Mouse (Mus musculus) forebrain, embryonic 16.5 days (tissue): ENCODE results near the gene Gria1. TPM values are rescaled to one million over a fixed set of nuclear protein-coding genes. Genes with fewer than 3 reads are reported as not detected.

ENCODE experiments used
- ATAC-seq: fragments of 200-750 bp; cut with Nextera tagmentation; 2 replicates; pipeline ENCODE4 v1.8.0; 2017; ENCODE audit warnings: mild to moderate bottlenecking, moderate library complexity
- H3K27ac ChIP-seq: fragments of 300-500 bp; sonication (generic); 2 replicates; pipeline ENCODE4 v1.5.1; 2014; ENCODE audit warnings: low read length, control low read depth
- H3K27me3 ChIP-seq: fragments of 300-500 bp; sonication (generic); replicated peaks from 2 replicates; pipeline ENCODE4 v1.6.1; 2014; ENCODE audit warnings: low read length; ENCODE audit not compliant: control insufficient read depth, insufficient read depth
- H3K36me3 ChIP-seq: fragments of 300-500 bp; sonication (generic); 2 replicates; pipeline ENCODE4 v1.6.1; 2014; ENCODE audit not compliant: control insufficient read depth, insufficient read depth
- H3K4me1 ChIP-seq: fragments of 300-500 bp; sonication (generic); replicated peaks from 2 replicates; pipeline ENCODE4 v1.6.1; 2014; ENCODE audit warnings: low read length; ENCODE audit not compliant: control insufficient read depth, insufficient read depth
- H3K4me2 ChIP-seq: fragments of 300-500 bp; sonication (generic); 2 replicates; pipeline ENCODE4 v1.6.1; 2014; ENCODE audit warnings: mild to moderate bottlenecking, low read length, control low read depth
- H3K4me3 ChIP-seq: fragments of 300-500 bp; sonication (generic); replicated peaks from 2 replicates; pipeline ENCODE4 v1.5.1; 2014; ENCODE audit warnings: mild to moderate bottlenecking, low read length, control low read depth
- H3K9ac ChIP-seq: fragments of 300-500 bp; sonication (generic); replicated peaks from 2 replicates; pipeline ENCODE4 v1.6.1; 2014; ENCODE audit warnings: low read depth, low read length, control low read depth
- H3K9me3 ChIP-seq: fragments of 300-500 bp; sonication (generic); 2 replicates; pipeline ENCODE4 v1.6.1; 2016; ENCODE audit warnings: low read length; ENCODE audit not compliant: control insufficient read depth
- WGBS: fragments of 180-500 bp; shearing (Covaris S2); extraction: QIAGEN DNeasy Blood & Tissue Kit; methylation state at CpG from one replicate; pipeline ENCODE4 v1.1.7; 2014; 5-methylcytosine and 5-hydroxymethylcytosine counted together
- polyA plus RNA-seq: library from polyadenylated mRNA; unstranded; fragments of >200 nt; fragmentation: Nextera tagmentation; extraction: Ambion mirVana; gene quantifications from 2 replicates; pipeline ENCODE4 v1.2.1, GENCODE M21; 2015

The Gria1 gene
- polyA plus RNA-seq, 1 experiment from 2014 or later = 75.1 TPM

DNA sequence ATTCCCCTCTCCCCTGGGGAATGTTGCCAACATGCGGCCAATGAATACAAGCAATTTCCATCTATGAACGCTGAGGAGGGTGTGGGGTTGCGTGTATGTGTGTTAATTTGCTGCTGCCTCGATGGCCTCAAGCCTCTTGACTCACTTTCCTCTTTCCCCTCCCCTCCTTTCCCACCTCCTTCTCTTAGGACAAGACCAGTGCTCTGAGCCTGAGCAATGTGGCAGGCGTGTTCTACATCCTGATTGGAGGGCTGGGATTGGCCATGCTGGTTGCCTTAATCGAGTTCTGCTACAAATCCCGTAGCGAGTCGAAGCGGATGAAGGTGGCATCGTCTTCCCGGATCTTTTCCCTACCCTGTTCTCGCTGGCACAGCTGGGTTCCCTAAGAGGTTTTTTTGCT, 306.3 kb downstream of the Gria1 start:
- ATAC-seq = peak; percentile 31; the same call in 1 of the 2 replicates
- Histone ChIP-seq H3K9ac (no peak overlapping the region), H3K4me3 (no peak overlapping the region), H3K36me3 (no peaks in the 10 kb centered on the region), H3K9me3 (no peaks in the 10 kb centered on the region), H3K27ac (no peak overlapping the region), H3K27me3 (no peaks in the 10 kb centered on the region), H3K4me2 (no peak overlapping the region), H3K4me1 (peaks cover 12% of the 10 kb centered on the region)
- WGBS = 63% methylated on average over 13 of the region's 13 CpGs

DNA sequence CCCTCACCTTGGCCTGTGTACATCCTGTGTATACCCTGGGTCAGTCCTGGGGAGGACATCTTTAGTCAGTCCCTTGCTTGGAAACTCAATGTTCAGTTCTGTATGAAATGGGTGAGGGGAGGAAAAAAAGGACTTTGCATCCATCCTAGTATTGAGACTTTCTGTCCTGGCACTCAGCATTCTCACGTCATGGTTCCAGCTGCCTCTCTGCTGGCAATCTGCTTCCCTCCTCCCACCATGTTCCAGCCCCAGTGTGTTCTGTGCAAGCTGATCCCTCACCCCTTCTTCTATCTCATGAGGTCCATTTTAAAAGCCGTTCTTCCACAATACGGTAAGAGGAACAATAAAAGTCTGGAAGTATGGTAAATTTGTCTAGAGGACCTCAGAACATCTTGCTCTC, 308.2 kb downstream of the Gria1 start:
- Histone ChIP-seq H3K36me3 (no peaks in the 10 kb centered on the region), H3K27ac (no peak overlapping the region), H3K9ac (no peak overlapping the region), H3K27me3 (no peaks in the 10 kb centered on the region), H3K4me1 (peaks cover 12% of the 10 kb centered on the region), H3K4me3 (no peak overlapping the region), H3K4me2 (no peak overlapping the region), H3K9me3 (no peaks in the 10 kb centered on the region)
- ATAC-seq = no peak
- 82% methylated on average over 3 of the region's 3 CpGs for WGBS

DNA sequence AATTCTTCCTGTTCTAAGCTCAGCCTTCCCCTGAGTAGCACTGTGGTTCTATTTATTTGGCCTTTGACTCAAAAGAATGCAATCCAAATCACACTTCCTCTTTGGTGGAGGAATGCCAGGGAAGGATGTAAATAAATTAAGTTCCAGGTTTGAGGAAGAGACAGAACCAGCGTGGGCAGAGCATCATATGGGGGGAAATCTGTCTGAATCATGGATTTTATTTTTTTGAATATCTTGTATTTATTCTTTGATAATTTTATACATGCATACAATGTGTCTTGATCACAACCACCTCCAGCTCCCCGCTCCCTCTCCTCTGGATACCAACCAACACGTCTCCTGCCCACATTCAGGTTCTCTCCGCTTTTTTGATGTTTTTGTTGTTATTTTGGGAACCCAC, 312.9 kb downstream of the Gria1 start:
- no peaks in the 10 kb centered on the region for H3K36me3 ChIP-seq
- no peaks in the 10 kb centered on the region for H3K4me1 ChIP-seq
- no peak for ATAC-seq

More for the DNA sequence above, 312.9 kb downstream of the Gria1 start:
- H3K9me3 ChIP-seq = no peaks in the 10 kb centered on the region
- no peak overlapping the region for H3K4me2 ChIP-seq
- no peak overlapping the region for H3K4me3 ChIP-seq
- WGBS = 86% methylated on average over 4 of the region's 4 CpGs
- no peaks in the 10 kb centered on the region for H3K27me3 ChIP-seq
- no peak overlapping the region for H3K9ac ChIP-seq
- H3K27ac ChIP-seq = no peak overlapping the region
